27 mouse cellular contexts compared by ENCODE assay signal in genomic region chr12:59238434-59238833, GRCm38 (mm10).
"Had no signal": no experiment of that assay in that cellular context is flagged by ENCODE, and none has a peak within 500 bp of the region (broad histone marks: within the 10 kb centered on the region; RNA-seq: fewer than 3 reads in every experiment).

No protein-coding gene starts in this region.

- H3K4me1 ChIP-seq: heart, embryonic 10.5 days; heart, embryonic 12.5 days; hindbrain, embryonic 10.5 days; hindbrain, embryonic 12.5 days; intestine, embryonic 15.5 days; limb, embryonic 10.5 days; limb, embryonic 12.5 days; liver, embryonic 13.5 days; liver, embryonic 15.5 days had no signal

- H3K27me3 ChIP-seq: heart, embryonic 12.5 days; hindbrain, embryonic 12.5 days; intestine, embryonic 15.5 days; limb, embryonic 12.5 days; liver, embryonic 13.5 days; liver, embryonic 15.5 days had no signal

- DNase-seq: gastrocnemius, adult 2 months; gastrocnemius, postnatal 10 days; gastrocnemius, postnatal 25 days; heart, adult 18-20 months; heart, postnatal 10 days; heart, postnatal 4 days; kidney, adult 18-20 months; kidney, adult 8-10 months; kidney, postnatal 10 days; kidney, postnatal 25 days; kidney, postnatal 4 days; liver; liver, embryonic 13.5 days; liver, postnatal 0 days had no signal

- H3K9me3 ChIP-seq: heart, embryonic 10.5 days; heart, embryonic 12.5 days; hindbrain, embryonic 10.5 days; hindbrain, embryonic 12.5 days; intestine, embryonic 15.5 days; limb, embryonic 10.5 days; limb, embryonic 12.5 days; liver, embryonic 13.5 days; liver, embryonic 15.5 days had no signal

- H3K9ac ChIP-seq: heart, embryonic 12.5 days; hindbrain, embryonic 12.5 days; hindbrain, embryonic 14.5 days; intestine, embryonic 15.5 days; limb, embryonic 12.5 days; liver, embryonic 13.5 days; liver, embryonic 15.5 days; liver, postnatal 0 days had no signal

- H3K4me3 ChIP-seq: gastrocnemius, adult 2 months; heart, embryonic 10.5 days; heart, embryonic 12.5 days; hindbrain, embryonic 10.5 days; hindbrain, embryonic 12.5 days; intestine, embryonic 15.5 days; limb, embryonic 10.5 days; limb, embryonic 12.5 days; liver, embryonic 13.5 days; liver, embryonic 15.5 days had no signal

- H3K27ac ChIP-seq: gastrocnemius, adult 2 months; heart, embryonic 10.5 days; hindbrain, embryonic 10.5 days; hindbrain, embryonic 12.5 days; hindbrain, embryonic 14.5 days; intestine, embryonic 15.5 days; limb, embryonic 10.5 days; limb, embryonic 12.5 days; liver, embryonic 13.5 days; liver, embryonic 15.5 days had no signal

- H3K36me3 ChIP-seq: heart, embryonic 10.5 days; heart, embryonic 12.5 days; hindbrain, embryonic 10.5 days; hindbrain, embryonic 12.5 days; intestine, embryonic 15.5 days; limb, embryonic 10.5 days; limb, embryonic 12.5 days; liver, embryonic 13.5 days; liver, embryonic 15.5 days had no signal

- H3K4me2 ChIP-seq: heart, embryonic 12.5 days; hindbrain, embryonic 12.5 days; hindbrain, embryonic 14.5 days; intestine, embryonic 15.5 days; limb, embryonic 12.5 days; liver, embryonic 11.5 days; liver, embryonic 13.5 days; liver, embryonic 15.5 days had no signal

- ATAC-seq: hindbrain, embryonic 16.5 days; inflammation-experienced regulatory T-cells, adult 6 months; intestine, embryonic 15.5 days; intestine, postnatal 0 days; liver, postnatal 0 days had no signal
